Mouse (Mus musculus) forebrain, embryonic 12.5 days (tissue): ENCODE data around the gene Rnft2. TPM values are rescaled to one million over a fixed set of nuclear protein-coding genes. Genes with fewer than 3 reads are reported as not detected.
A peak's percentile ranks its signal among the peaks of the same experiment; 100 is the strongest.

Experiments used
- ATAC-seq: fragments of 200-750 bp; cut with Nextera tagmentation; 2 replicates; pipeline ENCODE4 v1.8.0; 2017; ENCODE audit warnings: moderate TSS enrichment; ENCODE audit not compliant: low FRiP score
- H3K27ac ChIP-seq: fragments of 300-500 bp; sonication (generic); 2 replicates; pipeline ENCODE4 v1.5.1; 2016; ENCODE audit warnings: mild to moderate bottlenecking
- H3K27me3 ChIP-seq: fragments of 300-500 bp; sonication (generic); 2 replicates; pipeline ENCODE4 v1.6.1; 2016; ENCODE audit warnings: mild to moderate bottlenecking
- H3K36me3 ChIP-seq: fragments of 300-500 bp; sonication (generic); replicated peaks from 2 replicates; pipeline ENCODE4 v1.6.1; 2016; ENCODE audit warnings: mild to moderate bottlenecking
- H3K4me1 ChIP-seq: fragments of 300-500 bp; sonication (generic); 2 replicates; pipeline ENCODE4 v1.6.1; 2016
- H3K4me2 ChIP-seq: fragments of 300-500 bp; sonication (generic); 2 replicates; pipeline ENCODE4 v1.6.1; 2016; ENCODE audit warnings: mild to moderate bottlenecking, moderate library complexity
- H3K4me3 ChIP-seq: fragments of 300-500 bp; sonication (generic); replicated peaks from 2 replicates; pipeline ENCODE4 v1.5.1; 2016; ENCODE audit warnings: mild to moderate bottlenecking
- H3K9ac ChIP-seq: fragments of 300-500 bp; sonication (generic); 2 replicates; pipeline ENCODE4 v1.6.1; 2016; ENCODE audit warnings: mild to moderate bottlenecking
- H3K9me3 ChIP-seq: fragments of 300-500 bp; sonication (generic); 2 replicates; pipeline ENCODE4 v1.6.1; 2016
- WGBS: fragments of 180-500 bp; shearing (Covaris S2); methylation state at CpG from one replicate; pipeline ENCODE4 v1.1.7; 2016; 5-methylcytosine and 5-hydroxymethylcytosine counted together
- polyA plus RNA-seq: library from polyadenylated mRNA; unstranded; fragments of >200 nt; fragmentation: Nextera tagmentation; extraction: Ambion mirVana; gene quantifications from 2 replicates; pipeline ENCODE4 v1.2.1, GENCODE M21; 2016

The Rnft2 gene
- polyA plus RNA-seq, 1 experiment from 2014 or later: 11.0 TPM

GRCm38 (mm10) chr5:118245606-118246308, 841 bp upstream of the Rnft2 start:
- 5% methylated on average over 15 of the region's 15 CpGs for WGBS

GRCm38 (mm10) chr5:118239671-118240070, 5.2 kb downstream of the Rnft2 start:
- no peak for ATAC-seq
- Histone ChIP-seq H3K4me1 (peaks cover 8% of the 10 kb centered on the region), H3K4me3 (no peak overlapping the region), H3K9me3 (no peaks in the 10 kb centered on the region), H3K27me3 (no peaks in the 10 kb centered on the region), H3K36me3 (peaks cover 64% of the 10 kb centered on the region), H3K9ac (no peak overlapping the region), H3K4me2 (no peak overlapping the region), H3K27ac (no peak overlapping the region)
- 90% methylated on average over 12 of the region's 12 CpGs for WGBS

More at GRCm38 (mm10) chr5:118245606-118246308, 841 bp upstream of the Rnft2 start:
- peak overlapping the region; percentile 78; the same call in 1 of the 2 replicates for H3K27ac ChIP-seq
- peak overlapping the region; percentile 83 for H3K4me2 ChIP-seq
- H3K9me3 ChIP-seq: no peaks in the 10 kb centered on the region
- peaks cover 26% of the 10 kb centered on the region for H3K4me1 ChIP-seq
- no peak for ATAC-seq
- no peaks in the 10 kb centered on the region for H3K27me3 ChIP-seq
- peaks cover 36% of the 10 kb centered on the region for H3K36me3 ChIP-seq
- H3K4me3 ChIP-seq: peak overlapping the region; percentile 69
- peak overlapping the region; percentile 78 for H3K9ac ChIP-seq

- H3K4me3 ChIP-seq: no peak overlapping the region
- no peak overlapping the region for H3K9ac ChIP-seq
- H3K27ac ChIP-seq: no peak overlapping the region
- no peaks in the 10 kb centered on the region for H3K27me3 ChIP-seq
- peaks cover 82% of the 10 kb centered on the region for H3K36me3 ChIP-seq
- no peaks in the 10 kb centered on the region for H3K4me1 ChIP-seq
- no peak for ATAC-seq
- no peak overlapping the region for H3K4me2 ChIP-seq
- 83% methylated on average over 12 of the region's 12 CpGs for WGBS
- H3K9me3 ChIP-seq: no peaks in the 10 kb centered on the region
Measured at GRCm38 (mm10) chr5:118236891-118237290, 8.0 kb downstream of the Rnft2 start.

GRCm38 (mm10) chr5:118230071-118230611, 14.8 kb downstream of the Rnft2 start:
- no peak overlapping the region for H3K27ac ChIP-seq
- no peak for ATAC-seq
- H3K9ac ChIP-seq: no peak overlapping the region
- no peak overlapping the region for H3K4me2 ChIP-seq
- peaks cover 86% of the 10 kb centered on the region for H3K36me3 ChIP-seq
- H3K27me3 ChIP-seq: no peaks in the 10 kb centered on the region
- H3K9me3 ChIP-seq: no peaks in the 10 kb centered on the region
- H3K4me3 ChIP-seq: no peak overlapping the region
- 94% methylated on average over 13 of the region's 13 CpGs for WGBS
- no peaks in the 10 kb centered on the region for H3K4me1 ChIP-seq

- Histone ChIP-seq H3K4me3 (no peak overlapping the region), H3K4me1 (no peaks in the 10 kb centered on the region), H3K27me3 (no peaks in the 10 kb centered on the region), H3K27ac (no peak overlapping the region), H3K9ac (no peak overlapping the region), H3K36me3 (peaks cover 52% of the 10 kb centered on the region), H3K9me3 (no peaks in the 10 kb centered on the region), H3K4me2 (no peak overlapping the region)
- no peak for ATAC-seq
- WGBS: 83% methylated on average over 9 of the region's 9 CpGs
Measured at GRCm38 (mm10) chr5:118223142-118223757, 21.7 kb downstream of the Rnft2 start.

- H3K4me1 ChIP-seq: peaks cover 19% of the 10 kb centered on the region
- ATAC-seq: no peak
- WGBS: 88% methylated on average over 5 of the region's 6 CpGs
Measured at GRCm38 (mm10) chr5:118217410-118217809, 27.5 kb downstream of the Rnft2 start.

GRCm38 (mm10) chr5:118214418-118215154, 30.3 kb downstream of the Rnft2 start:
- Histone ChIP-seq H3K27me3 (no peaks in the 10 kb centered on the region), H3K27ac (0 out of 2 replicates have a peak overlapping the region, but pooled peaks have one; percentile 36), H3K4me2 (peak overlapping the region; percentile 68), H3K9ac (peak overlapping the region; percentile 58), H3K4me1 (peaks cover 19% of the 10 kb centered on the region), H3K36me3 (peaks cover 7% of the 10 kb centered on the region), H3K4me3 (peak overlapping the region; percentile 41), H3K9me3 (no peaks in the 10 kb centered on the region)
- peak; percentile 92 for ATAC-seq
- WGBS: 5% methylated on average over 24 of the region's 24 CpGs

More at GRCm38 (mm10) chr5:118217410-118217809, 27.5 kb downstream of the Rnft2 start:
- H3K27ac ChIP-seq: no peak overlapping the region
- no peaks in the 10 kb centered on the region for H3K9me3 ChIP-seq
- no peaks in the 10 kb centered on the region for H3K27me3 ChIP-seq
- H3K36me3 ChIP-seq: peaks cover 23% of the 10 kb centered on the region
- H3K4me3 ChIP-seq: no peak overlapping the region
- H3K4me2 ChIP-seq: no peak overlapping the region
- no peak overlapping the region for H3K9ac ChIP-seq

- H3K36me3 ChIP-seq: peaks cover 7% of the 10 kb centered on the region
- peak overlapping the region; percentile 36; the same call in 1 of the 2 replicates for H3K27ac ChIP-seq
- whole genome bisulfite sequencing: 14% methylated on average over 5 of the region's 5 CpGs
- peak; percentile 57; the same call in 1 of the 2 replicates for ATAC-seq
- peaks cover 19% of the 10 kb centered on the region for H3K4me1 ChIP-seq
- H3K9me3 ChIP-seq: no peaks in the 10 kb centered on the region
- peak overlapping the region; percentile 58 for H3K9ac ChIP-seq
- H3K4me2 ChIP-seq: peak overlapping the region; percentile 68
- no peaks in the 10 kb centered on the region for H3K27me3 ChIP-seq
- H3K4me3 ChIP-seq: peak overlapping the region; percentile 41
Measured at GRCm38 (mm10) chr5:118214012-118214411, 30.9 kb downstream of the Rnft2 start.

- Histone ChIP-seq H3K4me2 (no peak overlapping the region), H3K4me3 (no peak overlapping the region), H3K9ac (no peak overlapping the region), H3K9me3 (no peaks in the 10 kb centered on the region), H3K36me3 (peaks cover 15% of the 10 kb centered on the region), H3K27me3 (no peaks in the 10 kb centered on the region), H3K27ac (no peak overlapping the region), H3K4me1 (no peaks in the 10 kb centered on the region; the same call in 1 of the 2 replicates)
- no peak for ATAC-seq
- WGBS: 65% methylated on average over 8 of the region's 8 CpGs
Measured at GRCm38 (mm10) chr5:118205852-118206251, 39.1 kb downstream of the Rnft2 start.

GRCm38 (mm10) chr5:118204675-118205440, 40.1 kb downstream of the Rnft2 start:
- no peak overlapping the region for H3K27ac ChIP-seq

GRCm38 (mm10) chr5:118199670-118200069, 45.2 kb downstream of the Rnft2 start:
- Histone ChIP-seq H3K9ac (no peak overlapping the region), H3K27me3 (no peaks in the 10 kb centered on the region), H3K9me3 (no peaks in the 10 kb centered on the region), H3K36me3 (peaks cover 19% of the 10 kb centered on the region), H3K4me1 (no peaks in the 10 kb centered on the region), H3K4me3 (no peak overlapping the region), H3K4me2 (no peak overlapping the region), H3K27ac (no peak overlapping the region)
- 76% methylated on average over 5 of the region's 5 CpGs for WGBS
- ATAC-seq: no peak

More at GRCm38 (mm10) chr5:118204675-118205440, 40.1 kb downstream of the Rnft2 start:
- Histone ChIP-seq H3K36me3 (peaks cover 19% of the 10 kb centered on the region), H3K27me3 (no peaks in the 10 kb centered on the region), H3K9me3 (no peaks in the 10 kb centered on the region), H3K9ac (no peak overlapping the region), H3K4me3 (no peak overlapping the region), H3K4me1 (no peaks in the 10 kb centered on the region; the same call in 1 of the 2 replicates), H3K4me2 (no peak overlapping the region)
- WGBS: 89% methylated on average over 16 of the region's 16 CpGs
- ATAC-seq: no peak
